Mouse (Mus musculus) macrophage (primary cell): ENCODE measurements around the gene Chsy1. TPM values are rescaled to one million over a fixed set of nuclear protein-coding genes. Genes with fewer than 3 reads are reported as not detected.

Source experiments
- H3K27ac ChIP-seq: fragments of 350-480 bp; formaldehyde crosslinking; 2 replicates; pipeline ENCODE4 v1.9.0; 2021
- H3K36me3 ChIP-seq: fragments of 350-480 bp; formaldehyde crosslinking; 2 replicates; pipeline ENCODE4 v1.9.0; 2021; ENCODE audit errors: inconsistent target
- H3K4me3 ChIP-seq: fragments of 350-480 bp; formaldehyde crosslinking; 2 replicates; pipeline ENCODE4 v1.9.0; 2021; ENCODE audit errors: inconsistent target
- H3K79me2 ChIP-seq: fragments of 350-480 bp; formaldehyde crosslinking; 2 replicates; pipeline ENCODE4 v1.9.0; 2021; ENCODE audit errors: inconsistent target
- WGBS: methylation state at CpG from one replicate; pipeline ENCODE4 v1.1.7; 2026; ENCODE audit warnings: inconsistent platforms; ENCODE audit not compliant: missing documents; 5-methylcytosine and 5-hydroxymethylcytosine counted together
- polyA plus RNA-seq: library from polyadenylated mRNA; stranded (reverse); fragments of 250-400 nt; gene quantifications from 3 replicates; pipeline ENCODE4 v1.2.4, GENCODE M21; 2018; ENCODE audit warnings: inconsistent platforms

Chsy1 gene
- polyA plus RNA-seq, 1 experiment from 2014 or later: 4.8 TPM

DNA sequence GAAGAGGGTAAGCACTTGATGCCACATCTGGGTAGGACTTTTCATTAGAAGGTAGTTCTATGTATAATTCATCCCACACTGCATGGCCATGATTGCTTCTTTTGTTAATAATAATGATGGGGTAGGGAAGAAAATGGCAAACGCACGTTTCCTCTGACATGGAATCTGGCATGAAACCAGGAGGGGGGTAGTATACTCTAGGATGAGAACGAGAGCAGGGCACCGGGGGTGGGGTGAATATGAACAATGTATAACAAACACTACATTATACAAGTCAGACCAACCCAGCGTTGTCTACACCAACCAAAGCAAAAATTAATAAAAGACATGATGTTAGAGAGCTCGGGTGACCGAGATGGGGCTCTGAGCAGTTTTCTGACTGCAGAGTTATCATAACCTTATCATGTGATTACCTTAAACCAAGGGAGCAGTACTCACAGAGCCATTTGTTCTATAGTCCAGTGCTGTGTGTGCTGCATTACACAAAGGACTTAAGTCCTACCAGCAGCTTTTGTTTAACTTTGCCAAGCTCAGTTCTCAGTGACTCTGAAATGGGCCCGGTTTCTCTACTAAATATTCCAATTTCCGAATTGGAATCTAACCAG is 55.2 kb downstream of the Chsy1 start:
- Histone ChIP-seq H3K4me3 (no peak overlapping the region), H3K27ac (no peak overlapping the region), H3K36me3 (no peaks in the 10 kb centered on the region), H3K79me2 (peaks cover 14% of the 10 kb centered on the region; the same call in 1 of the 2 replicates)
- WGBS: 96% methylated on average over 8 of the region's 9 CpGs

DNA sequence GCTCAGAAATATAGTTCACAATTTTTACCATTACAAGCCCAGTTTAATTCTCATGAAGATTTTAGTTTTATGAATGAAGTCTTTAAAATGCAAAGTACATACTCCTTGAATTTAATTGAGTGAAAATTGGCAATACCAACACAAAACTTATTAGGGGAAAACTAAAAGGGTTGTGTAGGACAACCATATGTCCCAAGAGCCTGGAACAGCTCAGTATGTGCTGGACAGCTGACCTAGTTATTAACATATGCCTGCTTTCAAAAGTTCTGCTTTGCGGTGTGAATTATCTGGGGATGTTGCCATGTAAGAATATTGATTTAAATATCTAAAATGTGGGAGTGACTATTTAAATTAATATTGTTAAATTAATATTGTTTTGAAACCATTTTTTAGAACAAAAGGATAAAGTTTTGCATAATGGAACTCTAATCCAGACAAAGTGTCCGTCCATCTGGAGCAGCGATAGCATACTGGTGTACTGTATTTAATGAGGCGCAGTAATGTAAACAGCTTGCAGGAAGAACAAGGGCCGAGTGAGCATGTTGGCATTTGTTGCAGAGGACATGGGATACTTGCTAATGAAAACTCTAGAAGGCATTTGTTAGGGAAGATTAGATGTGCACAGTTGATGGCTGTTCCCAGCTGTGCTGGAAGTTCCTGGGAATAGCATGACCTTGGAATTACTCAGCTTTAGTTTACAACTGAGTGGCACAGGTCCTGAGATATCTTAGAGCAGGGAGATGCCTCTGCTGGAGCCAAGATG is 55.9 kb downstream of the Chsy1 start:
- no peaks in the 10 kb centered on the region for H3K36me3 ChIP-seq
- no peak overlapping the region for H3K27ac ChIP-seq
- WGBS: 97% methylated on average over 5 of the region's 5 CpGs
- no peak overlapping the region for H3K4me3 ChIP-seq
- peaks cover 14% of the 10 kb centered on the region; the same call in 1 of the 2 replicates for H3K79me2 ChIP-seq

DNA sequence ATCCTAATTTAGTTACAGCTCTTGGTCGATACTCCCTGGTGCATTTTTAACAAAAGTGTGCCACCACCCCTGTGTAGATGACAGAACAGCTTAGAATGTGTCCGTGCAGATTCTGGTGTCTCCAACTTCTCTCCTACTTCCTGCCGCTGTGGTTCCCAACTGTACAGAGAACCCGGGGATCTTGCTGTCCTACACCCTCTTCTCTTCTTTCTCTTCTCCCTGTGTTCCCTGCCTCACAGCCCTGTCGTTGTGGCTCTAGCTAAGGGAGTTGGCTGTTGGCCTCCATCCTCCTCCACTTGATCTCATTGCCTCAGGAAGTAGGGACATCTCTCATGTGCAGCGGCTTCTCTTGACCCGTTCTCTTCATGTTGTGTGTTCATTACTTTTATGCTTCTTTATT is 59.6 kb downstream of the Chsy1 start:
- H3K36me3 ChIP-seq: 0 out of 2 replicates have a peak, but pooled peaks cover 12% of the 10 kb centered on the region
- H3K27ac ChIP-seq: no peak overlapping the region

DNA sequence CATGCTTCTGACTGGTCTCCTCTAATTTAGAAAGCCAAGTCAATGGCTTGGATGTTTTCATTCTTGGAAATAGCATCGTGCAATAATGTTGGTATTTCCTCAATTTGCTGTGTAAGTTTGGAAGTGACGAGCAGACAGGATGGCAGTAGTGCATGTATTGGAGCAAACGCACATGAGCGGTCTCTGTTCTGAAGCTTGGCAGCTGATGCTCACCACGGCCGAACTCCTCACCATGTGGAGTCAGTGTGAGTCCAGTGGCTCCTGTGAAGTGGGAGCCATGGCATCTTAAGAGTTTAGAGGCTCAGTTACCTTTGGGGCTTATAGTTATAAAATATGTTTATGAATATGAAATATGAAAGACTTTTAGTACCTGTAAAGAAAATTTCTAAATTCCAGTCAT is 60.2 kb downstream of the Chsy1 start:
- Histone ChIP-seq H3K36me3 (0 out of 2 replicates have a peak, but pooled peaks cover 12% of the 10 kb centered on the region), H3K79me2 (no peaks in the 10 kb centered on the region; the same call in 1 of the 2 replicates), H3K27ac (no peak overlapping the region), H3K4me3 (no peak overlapping the region)
- WGBS: 81% methylated on average over 6 of the region's 6 CpGs

More for the DNA sequence above, 59.6 kb downstream of the Chsy1 start:
- WGBS: 90% methylated on average over 7 of the region's 7 CpGs
- Histone ChIP-seq H3K79me2 (no peaks in the 10 kb centered on the region; the same call in 1 of the 2 replicates), H3K4me3 (no peak overlapping the region)

DNA sequence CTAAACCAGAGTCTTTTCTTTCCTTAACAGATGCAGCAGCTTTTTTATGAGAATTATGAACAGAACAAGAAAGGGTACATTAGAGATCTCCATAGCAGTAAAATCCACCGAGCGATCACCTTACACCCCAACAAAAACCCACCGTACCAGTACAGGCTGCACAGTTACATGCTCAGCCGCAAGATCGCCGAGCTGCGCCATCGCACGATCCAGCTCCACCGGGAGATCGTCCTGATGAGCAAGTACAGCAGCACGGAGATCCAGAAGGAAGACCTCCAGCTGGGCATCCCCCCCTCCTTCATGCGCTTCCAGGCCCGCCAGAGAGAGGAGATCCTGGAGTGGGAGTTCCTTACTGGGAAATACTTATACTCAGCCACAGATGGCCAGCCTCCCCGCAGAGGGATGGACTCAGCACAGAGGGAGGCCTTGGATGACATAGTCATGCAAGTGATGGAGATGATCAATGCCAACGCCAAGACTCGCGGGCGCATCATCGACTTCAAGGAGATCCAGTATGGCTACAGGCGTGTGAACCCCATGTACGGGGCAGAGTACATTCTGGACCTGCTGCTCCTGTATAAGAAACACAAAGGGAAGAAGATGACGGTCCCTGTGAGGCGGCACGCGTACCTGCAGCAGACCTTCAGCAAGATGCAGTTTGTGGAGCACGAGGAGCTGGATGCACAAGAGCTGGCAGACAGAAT is 61.6 kb downstream of the Chsy1 start:
- H3K79me2 ChIP-seq: no peaks in the 10 kb centered on the region; the same call in 1 of the 2 replicates
- WGBS: 97% methylated on average over 27 of the region's 27 CpGs
- H3K4me3 ChIP-seq: no peak overlapping the region
- no peak overlapping the region for H3K27ac ChIP-seq
- H3K36me3 ChIP-seq: 0 out of 2 replicates have a peak, but pooled peaks cover 12% of the 10 kb centered on the region

DNA sequence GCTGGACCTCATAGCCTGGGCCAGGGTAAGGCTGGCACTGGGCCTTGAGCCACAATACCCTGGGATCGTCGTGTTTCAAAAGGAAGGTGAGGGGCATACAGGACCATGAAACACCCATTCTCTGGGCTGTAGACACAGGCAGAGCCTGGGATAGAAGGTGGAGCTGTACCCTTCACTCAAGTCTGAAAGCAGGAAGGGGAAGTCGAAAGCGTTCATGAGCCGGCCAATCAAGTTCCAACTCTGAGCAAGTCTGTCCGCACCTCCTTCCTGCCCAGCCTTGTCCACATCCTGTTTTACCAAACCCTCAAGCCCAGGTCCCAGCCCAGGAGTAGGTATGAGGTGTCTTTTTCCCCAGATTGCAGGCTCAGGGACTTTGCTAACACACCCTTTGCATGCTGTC is 66.4 kb downstream of the Chsy1 start:
- H3K79me2 ChIP-seq: no peaks in the 10 kb centered on the region
- H3K4me3 ChIP-seq: no peak overlapping the region
- 15% methylated on average over 6 of the region's 6 CpGs for WGBS
- H3K27ac ChIP-seq: no peak overlapping the region
- 0 out of 2 replicates have a peak, but pooled peaks cover 12% of the 10 kb centered on the region for H3K36me3 ChIP-seq

DNA sequence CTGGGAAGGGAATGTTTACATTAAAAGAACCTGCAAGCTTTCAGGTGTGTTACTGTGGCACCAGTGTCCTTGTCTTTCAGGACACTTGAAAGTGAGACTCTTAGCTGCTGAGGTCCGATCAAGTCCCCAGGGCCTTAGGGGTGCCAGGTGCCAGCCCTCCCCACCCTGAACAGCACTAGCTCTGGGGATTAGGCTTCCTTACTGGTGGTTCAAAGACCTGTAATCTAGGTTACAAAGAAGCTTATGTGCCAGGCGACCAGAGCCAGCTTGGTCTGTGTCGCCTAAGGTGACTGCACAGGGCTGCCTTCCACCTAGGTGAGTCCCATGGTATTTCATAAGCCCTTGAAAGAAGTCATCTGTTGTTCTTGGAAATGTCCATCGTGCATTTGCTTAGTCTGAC is 66.9 kb downstream of the Chsy1 start:
- no peak overlapping the region for H3K27ac ChIP-seq
- 0 out of 2 replicates have a peak, but pooled peaks cover 10% of the 10 kb centered on the region for H3K36me3 ChIP-seq
- 95% methylated on average over 4 of the region's 4 CpGs for WGBS
- H3K79me2 ChIP-seq: no peaks in the 10 kb centered on the region
- H3K4me3 ChIP-seq: no peak overlapping the region

DNA sequence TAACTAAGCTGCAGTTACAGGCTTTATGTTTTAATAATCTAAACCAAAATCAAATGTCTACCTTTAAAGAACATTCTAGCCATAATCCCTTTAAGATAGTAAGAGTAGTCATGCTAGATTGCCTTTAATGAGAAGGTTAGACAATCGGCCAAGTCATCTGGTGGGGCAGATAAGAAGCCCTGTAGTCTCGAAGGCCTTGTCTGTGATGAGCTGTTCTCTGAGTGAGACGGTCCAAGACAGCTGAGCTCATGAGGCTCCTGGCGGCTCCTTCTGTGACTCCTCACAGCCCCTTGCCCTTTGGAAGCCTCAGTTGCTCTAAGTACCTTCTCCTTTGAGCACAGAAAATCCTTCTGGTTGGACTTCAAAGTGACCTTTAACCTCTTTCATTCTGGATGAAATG is 67.6 kb downstream of the Chsy1 start:
- Histone ChIP-seq H3K79me2 (no peaks in the 10 kb centered on the region), H3K36me3 (0 out of 2 replicates have a peak, but pooled peaks cover 3% of the 10 kb centered on the region), H3K4me3 (no peak overlapping the region), H3K27ac (no peak overlapping the region)
- 79% methylated on average over 3 of the region's 4 CpGs for WGBS

DNA sequence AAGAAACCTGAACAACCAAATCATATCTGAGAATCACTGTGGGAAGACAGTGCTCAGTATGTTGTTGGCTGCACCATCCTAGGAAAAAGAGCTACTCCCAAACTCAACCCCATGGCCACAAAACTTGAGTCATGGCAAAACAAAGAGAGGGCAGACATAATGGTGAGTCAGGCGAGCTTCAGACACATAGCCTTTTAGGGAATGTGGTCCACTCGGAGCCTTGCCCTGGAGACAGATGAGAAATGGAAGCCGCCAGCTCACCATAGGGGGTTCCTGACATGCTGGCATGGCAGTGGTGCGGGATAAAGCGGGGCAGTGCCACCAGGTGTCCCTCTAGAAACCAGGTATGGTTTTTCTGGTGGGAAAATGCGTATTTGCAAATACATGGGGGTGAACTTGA is 68.8 kb downstream of the Chsy1 start:
- WGBS: 90% methylated on average over 6 of the region's 6 CpGs

DNA sequence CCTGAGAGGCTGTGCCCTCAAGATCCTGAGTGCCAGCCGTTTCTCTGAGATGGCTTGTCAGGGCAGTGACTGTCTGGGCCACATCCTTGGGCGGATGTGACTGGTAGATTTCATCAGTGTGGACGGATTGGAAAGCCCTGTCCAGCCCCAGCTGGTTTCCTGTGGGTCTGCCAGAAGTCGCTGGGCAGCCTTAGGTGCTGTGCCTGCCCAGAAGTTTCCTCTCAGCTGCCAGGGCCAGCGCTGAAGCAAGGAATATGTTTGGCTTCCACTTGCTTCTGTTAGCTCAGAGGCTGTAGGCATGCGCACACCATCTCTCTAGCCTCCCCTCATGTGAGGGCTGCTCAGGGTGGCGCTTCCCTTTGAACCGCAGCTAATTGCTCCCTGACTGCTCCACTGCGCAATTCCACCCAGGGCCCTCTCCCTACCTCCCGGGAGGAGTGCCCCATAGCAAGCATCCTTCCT is 69.8 kb downstream of the Chsy1 start:
- Histone ChIP-seq H3K36me3 (no peaks in the 10 kb centered on the region), H3K4me3 (no peak overlapping the region), H3K27ac (no peak overlapping the region), H3K79me2 (no peaks in the 10 kb centered on the region)
- 13% methylated on average over 10 of the region's 10 CpGs for WGBS

More for the DNA sequence above, 68.8 kb downstream of the Chsy1 start:
- Histone ChIP-seq H3K79me2 (no peaks in the 10 kb centered on the region), H3K36me3 (no peaks in the 10 kb centered on the region), H3K4me3 (no peak overlapping the region), H3K27ac (no peak overlapping the region)

DNA sequence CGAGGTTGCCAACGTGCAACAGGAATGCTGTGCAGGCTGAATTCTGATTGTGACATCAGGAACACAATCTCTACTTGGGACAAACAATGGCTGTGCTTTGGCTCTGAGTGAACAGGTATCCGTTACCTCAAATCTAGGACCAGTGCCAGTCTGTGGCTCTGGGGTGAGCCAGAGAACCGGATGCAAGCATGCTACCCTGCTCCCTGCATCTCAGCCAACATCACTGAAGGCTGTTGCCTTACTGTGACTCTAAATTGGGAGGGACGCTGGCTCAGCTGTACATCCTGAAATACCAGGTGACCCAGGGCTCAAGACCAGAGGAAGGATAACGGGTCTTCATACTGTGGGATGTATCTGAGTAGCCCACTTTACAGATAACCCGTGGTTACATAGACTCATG is 70.4 kb downstream of the Chsy1 start:
- 41% methylated on average over 7 of the region's 7 CpGs for WGBS
- no peaks in the 10 kb centered on the region for H3K79me2 ChIP-seq
- no peak overlapping the region for H3K27ac ChIP-seq
- H3K36me3 ChIP-seq: no peaks in the 10 kb centered on the region
- H3K4me3 ChIP-seq: no peak overlapping the region

DNA sequence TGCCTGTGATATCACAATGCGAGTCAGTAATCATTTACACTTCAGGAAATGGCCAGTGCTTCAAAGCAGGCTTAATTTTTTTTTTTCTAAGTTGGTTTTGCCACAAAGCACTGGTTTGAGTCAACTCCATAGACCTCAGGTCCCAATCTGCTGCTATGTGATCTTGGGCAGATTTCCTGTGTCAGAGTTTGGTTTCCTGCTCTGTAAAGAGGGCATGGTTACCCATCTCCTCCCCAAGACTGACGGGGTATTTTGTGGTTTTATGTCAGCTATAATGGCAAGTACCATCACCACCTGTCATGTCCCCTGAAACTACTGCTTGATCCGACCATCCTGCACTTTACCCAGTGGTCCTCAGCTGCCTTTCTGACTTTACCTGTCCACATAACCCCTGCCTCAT is 70.9 kb downstream of the Chsy1 start:
- no peaks in the 10 kb centered on the region for H3K36me3 ChIP-seq
- no peaks in the 10 kb centered on the region for H3K79me2 ChIP-seq
- 34% methylated on average over 3 of the region's 3 CpGs for WGBS
- H3K4me3 ChIP-seq: no peak overlapping the region
- H3K27ac ChIP-seq: no peak overlapping the region

DNA sequence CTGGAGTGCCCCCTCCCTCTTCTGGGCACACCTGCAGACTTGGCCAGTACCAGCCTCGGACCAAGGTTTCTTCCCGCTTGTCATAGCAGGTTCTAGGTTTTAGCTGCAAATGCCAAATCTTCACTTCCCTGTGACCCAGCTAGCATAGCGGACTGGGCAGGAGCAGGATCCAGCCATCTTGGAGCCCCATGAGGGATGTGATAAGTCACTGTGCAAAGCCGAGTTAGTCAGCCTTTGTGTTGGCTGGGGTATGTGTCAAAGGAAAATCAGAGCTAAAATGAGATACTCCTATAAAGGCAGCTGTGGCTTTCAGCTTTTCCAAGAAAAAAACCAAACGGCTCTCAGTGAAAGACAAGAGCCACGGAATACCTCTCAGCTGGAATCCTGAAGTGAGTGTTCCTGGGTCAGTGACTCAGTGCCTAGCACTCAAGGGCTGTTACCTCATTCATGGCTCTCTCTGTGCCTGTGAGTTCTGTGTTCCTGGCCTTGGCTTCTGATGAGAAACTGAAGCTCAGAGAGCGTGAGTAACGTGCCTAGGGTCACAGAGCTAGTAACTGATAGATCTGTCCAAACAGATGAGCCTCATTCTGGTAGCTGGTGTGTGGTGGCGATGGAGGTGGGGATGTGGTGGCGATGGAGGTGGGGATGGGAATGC is 71.5 kb downstream of the Chsy1 start:
- no peaks in the 10 kb centered on the region for H3K79me2 ChIP-seq
- H3K36me3 ChIP-seq: no peaks in the 10 kb centered on the region
- H3K27ac ChIP-seq: no peak overlapping the region
- 69% methylated on average over 10 of the region's 10 CpGs for WGBS
- H3K4me3 ChIP-seq: no peak overlapping the region

DNA sequence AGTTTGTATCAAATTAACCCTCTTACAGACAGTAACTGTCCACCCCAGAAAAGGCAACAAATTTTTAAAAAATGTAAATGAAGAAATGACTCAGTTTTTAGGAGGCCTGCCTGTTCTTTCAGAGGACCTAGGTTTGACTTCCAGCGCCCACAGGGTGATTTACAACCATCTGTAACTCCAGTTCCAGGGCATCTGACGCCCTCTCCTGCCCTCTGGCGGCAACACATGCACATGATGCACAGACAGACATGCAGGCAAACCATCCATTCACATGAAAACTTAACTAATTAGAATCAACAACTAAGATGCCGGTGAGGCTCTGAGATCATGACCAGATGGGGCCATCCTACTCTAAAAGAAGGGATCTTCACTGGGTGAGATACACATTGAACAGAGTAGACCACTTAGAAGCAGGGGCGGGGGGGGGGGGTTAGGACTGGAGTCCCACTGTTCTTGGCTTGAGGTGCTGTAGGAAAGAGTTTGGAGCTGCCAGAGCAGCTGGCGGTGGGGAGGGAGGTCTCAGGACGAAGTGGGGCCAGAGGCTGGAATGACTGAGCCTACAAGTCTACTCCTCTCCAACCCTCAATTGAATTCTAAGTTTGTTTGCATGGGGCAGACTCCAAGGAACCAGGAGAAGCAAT is 72.9 kb downstream of the Chsy1 start:
- Histone ChIP-seq H3K27ac (no peak overlapping the region), H3K4me3 (no peak overlapping the region), H3K36me3 (no peaks in the 10 kb centered on the region), H3K79me2 (no peaks in the 10 kb centered on the region)
- 95% methylated on average over 6 of the region's 7 CpGs for WGBS
